Mouse (Mus musculus): Measurements from ENCODE around the gene Mief2. TPM values are rescaled to one million over a fixed set of nuclear protein-coding genes. Genes with fewer than 3 reads are reported as not detected.

Gene Mief2
- polyA plus RNA-seq, 1 experiment = 49.7 TPM

DNA sequence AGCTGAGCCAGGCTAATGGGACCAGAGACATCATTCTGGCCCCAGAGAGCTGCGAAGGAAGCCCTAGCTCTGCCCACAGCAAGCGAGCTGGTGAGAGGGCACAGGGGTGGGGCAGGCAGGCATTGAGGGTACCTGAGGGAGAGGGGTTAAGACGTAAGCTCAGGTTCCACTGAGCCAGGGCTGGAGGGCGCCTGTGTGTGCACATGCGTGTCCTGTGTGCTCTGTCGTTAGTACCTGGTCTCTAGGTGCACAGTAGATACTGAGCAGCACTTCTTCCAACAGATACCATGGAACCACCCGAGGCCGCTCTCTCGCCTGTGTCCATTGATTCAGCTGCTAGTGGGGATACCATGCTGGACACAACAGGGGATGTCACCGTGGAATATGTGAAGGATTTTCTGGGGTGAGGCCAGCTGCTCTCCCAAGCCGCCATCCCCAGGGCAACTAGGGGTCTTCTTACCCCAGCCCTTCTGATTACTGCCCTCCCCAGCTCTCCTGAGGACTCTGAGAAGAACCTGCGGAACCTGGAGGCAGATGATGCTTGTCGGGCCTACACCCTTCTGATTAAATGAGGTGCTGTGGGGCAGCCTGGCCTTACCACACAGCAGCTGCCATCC lies 15.5 kb upstream of the Mief2 start:
- H3K36me3 ChIP-seq (ENCODE audit: control insufficient read depth, insufficient read depth) = peaks cover 11% of the 10 kb centered on the region
- no peak overlapping the region for H3K4me2 ChIP-seq (ENCODE audit: low read depth)
- TF ChIP-seq TCF12 (IDR thresholded peaks at IDR 0.05; ENCODE audit: insufficient read depth, poor library complexity, severe bottlenecking) = no peak
- TF ChIP-seq POLR2A (IDR thresholded peaks at IDR 0.05; ENCODE audit: insufficient read length, low read depth) = peak; percentile 18
- TF ChIP-seq POLR2AphosphoS2 (IDR thresholded peaks at IDR 0.05; ENCODE audit: insufficient read length, low read depth) = peak; percentile 61
- no peak for TF ChIP-seq E2F4 (IDR thresholded peaks at IDR 0.05; ENCODE audit: insufficient read depth)
- no peak for TF ChIP-seq CEBPB (IDR thresholded peaks at IDR 0.05; ENCODE audit: insufficient read depth, poor library complexity, severe bottlenecking)
- TF ChIP-seq MYOD1 (IDR thresholded peaks at IDR 0.05; ENCODE audit: control insufficient read depth in 1 of 3, insufficient read length in 2 of 3, low read depth in 2 of 3) = peak in 1 of 3 experiments; percentile 16

DNA sequence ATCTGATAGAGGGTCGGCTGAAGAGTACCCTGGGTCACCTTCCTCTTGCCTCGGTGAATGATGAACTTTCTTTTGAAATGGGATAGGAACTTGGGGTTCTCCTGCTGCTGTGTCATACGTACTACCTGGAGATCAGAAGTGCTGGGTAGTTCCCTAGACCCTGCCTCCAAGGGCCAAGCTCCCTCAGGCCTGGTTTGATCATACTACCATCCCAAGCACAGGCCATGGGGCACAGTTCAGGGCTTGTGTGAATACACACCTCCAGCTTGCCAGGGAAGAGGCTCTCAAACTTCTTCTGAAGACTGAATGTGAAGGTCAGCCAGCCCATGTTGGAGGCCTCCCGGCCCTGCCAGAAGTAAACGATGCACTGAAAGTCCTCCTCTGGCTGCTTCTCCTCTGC lies 12.4 kb upstream of the Mief2 start:
- Histone ChIP-seq H3K4me2 (ENCODE audit: low read depth) (no peak overlapping the region), H3K79me2 (ENCODE audit: control insufficient read depth, insufficient read depth) (no peaks in the 10 kb centered on the region), H3K27me3 (ENCODE audit: control insufficient read depth, insufficient read depth, insufficient read length) (no peaks in the 10 kb centered on the region), H3ac (ENCODE audit: control insufficient read depth, insufficient read length) (no peak overlapping the region), H3K4me3 (no peak overlapping the region), H3K36me3 (ENCODE audit: control insufficient read depth, insufficient read depth) (peaks cover 10% of the 10 kb centered on the region)
- TF ChIP-seq POLR2AphosphoS2 (IDR thresholded peaks at IDR 0.05; ENCODE audit: insufficient read length, low read depth) (peak; percentile 42), TCF3 (IDR thresholded peaks at IDR 0.05; ENCODE audit: insufficient read length, low read depth) (no peak)

More for the DNA sequence above, 15.5 kb upstream of the Mief2 start:
- Histone ChIP-seq H3ac (ENCODE audit: control insufficient read depth, insufficient read length) (no peak overlapping the region), H3K4me3 (no peak overlapping the region), H3K27me3 (ENCODE audit: control insufficient read depth, insufficient read depth, insufficient read length) (no peaks in the 10 kb centered on the region), H3K79me2 (ENCODE audit: control insufficient read depth, insufficient read depth) (no peaks in the 10 kb centered on the region)

DNA sequence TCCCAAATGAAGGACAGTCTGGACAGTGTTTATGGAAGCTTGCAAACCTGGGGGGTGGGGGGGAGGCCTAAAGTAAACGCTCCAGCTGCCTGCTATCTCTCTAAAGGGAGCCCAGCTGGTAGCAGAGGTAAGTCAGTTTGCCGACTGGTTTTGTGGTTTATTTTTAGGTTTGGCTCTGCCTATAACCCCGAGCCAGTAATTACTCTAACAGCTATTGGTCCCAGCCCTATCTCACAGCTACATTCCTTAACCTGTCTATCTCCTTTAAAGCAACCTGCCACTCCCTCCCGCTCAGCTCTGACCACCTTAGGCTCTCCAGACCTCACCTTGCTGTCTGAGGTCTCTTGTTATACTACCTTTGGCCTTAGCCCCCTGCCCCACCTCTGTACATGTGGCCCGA lies 8.9 kb upstream of the Mief2 start:
- H3K4me3 ChIP-seq = no peak overlapping the region
- no peaks in the 10 kb centered on the region for H3K27me3 ChIP-seq (ENCODE audit: control insufficient read depth, insufficient read depth, insufficient read length)
- no peak overlapping the region for H3ac ChIP-seq (ENCODE audit: control insufficient read depth, insufficient read length)
- H3K79me2 ChIP-seq (ENCODE audit: control insufficient read depth, insufficient read depth) = no peaks in the 10 kb centered on the region
- no peak overlapping the region for H3K4me2 ChIP-seq (ENCODE audit: low read depth)
- peaks cover 25% of the 10 kb centered on the region for H3K36me3 ChIP-seq (ENCODE audit: control insufficient read depth, insufficient read depth)
- TF ChIP-seq POLR2AphosphoS2 (IDR thresholded peaks at IDR 0.05; ENCODE audit: insufficient read length, low read depth) (no peak), REST (IDR thresholded peaks at IDR 0.05; ENCODE audit: insufficient read depth, insufficient read length) (no peak), MAX (IDR thresholded peaks at IDR 0.05; ENCODE audit: low read depth) (no peak), TCF3 (IDR thresholded peaks at IDR 0.05; ENCODE audit: insufficient read length, low read depth) (no peak), TCF12 (IDR thresholded peaks at IDR 0.05; ENCODE audit: insufficient read depth, poor library complexity, severe bottlenecking) (no peak), SRF (IDR thresholded peaks at IDR 0.05; ENCODE audit: control insufficient read depth, insufficient read length, low read depth) (no peak), MYOD1 (IDR thresholded peaks at IDR 0.05; ENCODE audit: control insufficient read depth in 1 of 3, insufficient read length in 2 of 3, low read depth in 2 of 3) (no peak), POLR2A (IDR thresholded peaks at IDR 0.05; ENCODE audit: insufficient read length, low read depth) (no peak), E2F4 (IDR thresholded peaks at IDR 0.05; ENCODE audit: insufficient read depth) (no peak), MYOG (IDR thresholded peaks at IDR 0.05; ENCODE audit: control insufficient read depth in 1 of 3, insufficient read depth in 1 of 3, insufficient read length in 2 of 3, low read depth in 2 of 3) (no peak)

DNA sequence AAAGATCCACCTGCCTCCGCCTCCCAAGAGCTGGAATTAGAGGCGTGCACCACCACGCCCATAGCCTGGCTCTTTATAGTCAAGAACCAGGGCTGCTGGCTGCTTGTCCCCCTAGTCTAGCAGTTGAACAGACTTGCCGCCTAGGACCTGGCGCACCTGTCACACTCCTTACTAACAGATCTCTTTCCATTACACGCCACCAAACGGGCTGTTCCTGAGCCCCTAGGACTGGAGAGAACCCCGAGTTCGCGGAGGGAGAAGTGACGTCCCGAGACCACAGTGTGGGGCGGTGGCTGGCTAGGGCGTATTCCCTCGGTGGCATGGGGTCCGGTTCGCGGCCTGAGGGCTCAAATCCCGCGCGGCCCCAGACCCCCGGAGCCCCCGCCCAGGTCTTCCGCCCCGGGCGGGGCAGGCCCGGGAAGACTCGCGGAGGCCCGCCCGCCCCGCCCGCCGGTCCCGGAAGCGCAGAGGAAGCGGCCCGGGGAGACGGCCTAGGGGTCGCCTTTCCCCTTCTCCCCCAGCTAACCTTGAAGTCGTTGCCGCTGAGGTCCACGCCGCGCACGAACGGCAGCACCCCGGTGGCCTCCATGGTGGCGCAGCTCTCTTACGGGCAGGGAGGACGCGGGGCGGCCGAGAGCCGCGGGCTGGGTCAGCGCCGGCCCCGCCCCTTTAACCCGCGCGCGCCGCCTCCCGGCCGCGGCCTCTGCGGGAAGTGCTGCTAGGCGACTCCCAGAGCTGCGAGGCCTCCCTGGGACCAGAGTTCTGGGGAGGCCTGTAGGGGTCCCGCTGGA lies 1.4 kb upstream of the Mief2 start, which contains the start of gene Flii:
TSS of gene Flii (minus strand) at position 663 of the 791 bp plus-strand sequence.
- peak within 1 kb of the TSS; percentile 61 for H3ac ChIP-seq (ENCODE audit: control insufficient read depth, insufficient read length)
- H3K79me2 ChIP-seq (ENCODE audit: control insufficient read depth, insufficient read depth) = peaks cover 8% of the 10 kb centered on the region
- H3K36me3 ChIP-seq (ENCODE audit: control insufficient read depth, insufficient read depth) = peaks cover 10% of the 10 kb centered on the region
- H3K4me3 ChIP-seq = peak within 1 kb of the TSS; percentile 74
- H3K4me2 ChIP-seq (ENCODE audit: low read depth) = peak within 1 kb of the TSS; percentile 100
- no peaks in the 10 kb centered on the region for H3K27me3 ChIP-seq (ENCODE audit: control insufficient read depth, insufficient read depth, insufficient read length)
- TF ChIP-seq TCF3 (IDR thresholded peaks at IDR 0.05; ENCODE audit: insufficient read length, low read depth) (no peak), CEBPB (IDR thresholded peaks at IDR 0.05; ENCODE audit: insufficient read depth, poor library complexity, severe bottlenecking) (no peak), SRF (IDR thresholded peaks at IDR 0.05; ENCODE audit: control insufficient read depth, insufficient read length, low read depth) (no peak), MYOD1 (IDR thresholded peaks at IDR 0.05; ENCODE audit: control insufficient read depth in 1 of 3, insufficient read length in 2 of 3, low read depth in 2 of 3) (peak in 1 of 3 experiments; percentile 47), POLR2AphosphoS2 (IDR thresholded peaks at IDR 0.05; ENCODE audit: insufficient read length, low read depth) (peak; percentile 89), USF1 (IDR thresholded peaks at IDR 0.05; ENCODE audit: low read depth) (no peak), POLR2A (IDR thresholded peaks at IDR 0.05; ENCODE audit: insufficient read length, low read depth) (peak; percentile 89), E2F4 (IDR thresholded peaks at IDR 0.05; ENCODE audit: insufficient read depth) (no peak), TCF12 (IDR thresholded peaks at IDR 0.05; ENCODE audit: insufficient read depth, poor library complexity, severe bottlenecking) (no peak), REST (IDR thresholded peaks at IDR 0.05; ENCODE audit: insufficient read depth, insufficient read length) (no peak), MAX (IDR thresholded peaks at IDR 0.05; ENCODE audit: low read depth) (no peak), MYOG (IDR thresholded peaks at IDR 0.05; ENCODE audit: control insufficient read depth in 1 of 3, insufficient read depth in 1 of 3, insufficient read length in 2 of 3, low read depth in 2 of 3) (peak in 1 of 3 experiments; percentile 23)

Measured in myocyte (in vitro differentiated cells).